ENCODE assay signal across 11 mouse cellular contexts in genomic region chr12:17033464-17033841, GRCm38 (mm10). TPM values are rescaled to one million over a fixed set of nuclear protein-coding genes. Genes with fewer than 3 reads are reported as not detected.
DNase-seq lines count a peak whose midpoint lies in the region; ATAC-seq and TF ChIP-seq lines count a peak whose summit lies in the region.
"Had no signal": no experiment of that assay in that cellular context is flagged by ENCODE, and none has a peak within 500 bp of the region (broad histone marks: within the 10 kb centered on the region; RNA-seq: fewer than 3 reads in every experiment).

No protein-coding gene starts in this region.

- H3K9me3 ChIP-seq in lung, embryonic 14.5 days (ENCODE audit: low read depth, low read length), result no peaks in the 10 kb centered on the region
- no peaks in the 10 kb centered on the region for H3K9me3 ChIP-seq in lung, postnatal 0 days (ENCODE audit: low read length)
- H3K9me3 ChIP-seq in neural tube, embryonic 13.5 days, result no peaks in the 10 kb centered on the region; the same call in 1 of the 2 replicates
- H3K9me3 ChIP-seq in kidney, embryonic 14.5 days (ENCODE audit: control insufficient read depth, low read length), result no peaks in the 10 kb centered on the region
- H3K9me3 ChIP-seq: lung, embryonic 15.5 days had no signal

- TF ChIP-seq CTCF in lung, embryonic 14.5 days (IDR thresholded peaks at IDR 0.05; ENCODE audit: low read depth), result no peak
- TF ChIP-seq CTCF in lung, postnatal 0 days (IDR thresholded peaks at IDR 0.05), result no peak
- no peak for TF ChIP-seq CTCF in layer of hippocampus, adult 2 months (conservative IDR thresholded peaks at IDR 0.05)

- no peak overlapping the region for H3K27ac ChIP-seq in lung, embryonic 14.5 days (ENCODE audit: low read depth)
- H3K27ac ChIP-seq in lung, postnatal 0 days (ENCODE audit: low read length), result no peak overlapping the region
- H3K27ac ChIP-seq in neural tube, embryonic 13.5 days (replicated peaks), result no peak overlapping the region
- no peak overlapping the region for H3K27ac ChIP-seq in kidney, embryonic 14.5 days (ENCODE audit: low read depth, low read length)
- H3K27ac ChIP-seq in layer of hippocampus, adult 2 months, result no peak overlapping the region
- H3K27ac ChIP-seq: lung, embryonic 15.5 days had no signal

- H3K36me3 ChIP-seq in lung, embryonic 14.5 days (ENCODE audit: insufficient read depth), result no peaks in the 10 kb centered on the region
- no peaks in the 10 kb centered on the region for H3K36me3 ChIP-seq in lung, postnatal 0 days (ENCODE audit: insufficient read depth, low read length)
- no peaks in the 10 kb centered on the region for H3K36me3 ChIP-seq in neural tube, embryonic 13.5 days
- H3K36me3 ChIP-seq in kidney, embryonic 14.5 days (ENCODE audit: control insufficient read depth, insufficient read depth, low read length), result no peaks in the 10 kb centered on the region
- H3K36me3 ChIP-seq: lung, embryonic 15.5 days had no signal

- H3K27me3 ChIP-seq in lung, embryonic 14.5 days (ENCODE audit: insufficient read depth, low read length), result no peaks in the 10 kb centered on the region
- no peaks in the 10 kb centered on the region for H3K27me3 ChIP-seq in lung, postnatal 0 days (replicated peaks; ENCODE audit: insufficient read depth, low read length)
- peaks cover 35% of the 10 kb centered on the region for H3K27me3 ChIP-seq in neural tube, embryonic 13.5 days
- peaks cover 5% of the 10 kb centered on the region; the same call in 1 of the 2 replicates for H3K27me3 ChIP-seq in kidney, embryonic 14.5 days (ENCODE audit: control insufficient read depth, insufficient read depth, low read length)
- H3K27me3 ChIP-seq: lung, embryonic 15.5 days had no signal

- ATAC-seq in lung, embryonic 14.5 days (ENCODE audit: insufficient read depth), result peak; percentile 51; the same call in 1 of the 2 replicates
- ATAC-seq in lung, postnatal 0 days, result no peak
- peak; percentile 68 for ATAC-seq in CD4-positive, CD25-positive, alpha-beta regulatory T cell, adult 4 months
- peak; percentile 38; the same call in 1 of the 2 replicates for ATAC-seq in neural tube, embryonic 13.5 days (ENCODE audit: low read depth)
- ATAC-seq in kidney, embryonic 14.5 days (ENCODE audit: low FRiP score, low TSS enrichment), result no peak

- WGBS in lung, embryonic 14.5 days, result 57% methylated on average over 9 of the region's 9 CpGs
- 65% methylated on average over 9 of the region's 9 CpGs for WGBS in lung, postnatal 0 days
- 70% methylated on average over 9 of the region's 9 CpGs for WGBS in neural tube, embryonic 13.5 days
- 78% methylated on average over 9 of the region's 9 CpGs for WGBS in kidney, embryonic 14.5 days

- peaks cover 3% of the 10 kb centered on the region for H3K4me1 ChIP-seq in lung, embryonic 14.5 days (ENCODE audit: insufficient read depth)
- H3K4me1 ChIP-seq in lung, postnatal 0 days (ENCODE audit: insufficient read depth, low read depth, low read length), result no peaks in the 10 kb centered on the region
- H3K4me1 ChIP-seq in neural tube, embryonic 13.5 days (replicated peaks), result peaks cover 17% of the 10 kb centered on the region
- H3K4me1 ChIP-seq in kidney, embryonic 14.5 days (ENCODE audit: control insufficient read depth, insufficient read depth, low read length), result no peaks in the 10 kb centered on the region

- no peak for TF ChIP-seq EP300 in lung, postnatal 0 days (IDR thresholded peaks at IDR 0.05)

- no peak overlapping the region for H3K4me3 ChIP-seq in lung, embryonic 14.5 days (ENCODE audit: low read depth, low read length)
- H3K4me3 ChIP-seq in lung, postnatal 0 days (ENCODE audit: low read depth, low read length), result no peak overlapping the region
- no peak overlapping the region for H3K4me3 ChIP-seq in neural tube, embryonic 13.5 days
- H3K4me3 ChIP-seq in kidney, embryonic 14.5 days (ENCODE audit: low read length), result no peak overlapping the region
- H3K4me3 ChIP-seq in layer of hippocampus, adult 2 months, result no peak overlapping the region
- H3K4me3 ChIP-seq: lung, embryonic 15.5 days had no signal

- no peak overlapping the region for H3K4me2 ChIP-seq in lung, embryonic 14.5 days
- H3K4me2 ChIP-seq in lung, postnatal 0 days (replicated peaks; ENCODE audit: low read depth, low read length), result no peak overlapping the region
- no peak overlapping the region for H3K4me2 ChIP-seq in neural tube, embryonic 13.5 days
- H3K4me2 ChIP-seq in kidney, embryonic 14.5 days (replicated peaks; ENCODE audit: low read depth, low read length), result no peak overlapping the region
- H3K4me2 ChIP-seq: lung, embryonic 15.5 days had no signal

- DNase-seq in lung, embryonic 14.5 days, result no peak
- no peak for DNase-seq in lung, postnatal 0 days (ENCODE audit: low spot score)
- DNase-seq in brain, adult 2 months (ENCODE audit: low read depth, low spot score), result peak; percentile 60
- DNase-seq in layer of hippocampus, adult 2 months (ENCODE audit: low spot score in 2 of 2), result no peak
- DNase-seq in spleen, postnatal 14 days (ENCODE audit: low spot score in 2 of 2), result no peak

- H3K9ac ChIP-seq in lung, embryonic 14.5 days, result no peak overlapping the region
- H3K9ac ChIP-seq in lung, postnatal 0 days (replicated peaks; ENCODE audit: low read depth), result no peak overlapping the region
- no peak overlapping the region for H3K9ac ChIP-seq in neural tube, embryonic 13.5 days
- no peak overlapping the region for H3K9ac ChIP-seq in kidney, embryonic 14.5 days (ENCODE audit: low read depth, low read length)
- H3K9ac ChIP-seq: lung, embryonic 15.5 days had no signal

RNA-seq across cellular contexts. Expression of gene 2410004P03Rik, which starts 21.9 kb away (rescaled TPM):
- 0.26 and 0.29 TPM in 2 replicates for polyA plus RNA-seq in lung, embryonic 14.5 days (2014; fragmentation: Nextera tagmentation; extraction: Ambion mirVana)
- polyA plus RNA-seq in lung, postnatal 0 days (2015; fragmentation: Nextera tagmentation; extraction: Ambion mirVana), result 13.6 and 16.9 TPM in 2 replicates
- 1 to 10 TPM; 1.2 to 1.8 TPM for polyA plus RNA-seq in CD4-positive, CD25-positive, alpha-beta regulatory T cell, adult 4 months (2017; shearing (Covaris generic))
- polyA plus RNA-seq in neural tube, embryonic 13.5 days (2015; fragmentation: Nextera tagmentation; extraction: Ambion mirVana), result 1.1 and 1.6 TPM in 2 replicates
- polyA plus RNA-seq in kidney, embryonic 14.5 days (2014; fragmentation: Nextera tagmentation; extraction: Ambion mirVana), result 0.14 and 0.63 TPM in 2 replicates
- under 1 TPM; 0.52 to 0.61 TPM for total RNA-seq in layer of hippocampus, adult 2 months (2021)
- total RNA-seq: adrenal gland, adult 18-20 months; gastrocnemius, postnatal 10 days had no signal

RNA-seq across cellular contexts. Expression of gene Pqlc3, which starts 33.2 kb away (rescaled TPM):
- polyA plus RNA-seq in lung, embryonic 14.5 days (2014; fragmentation: Nextera tagmentation; extraction: Ambion mirVana), result 3.7 and 3.8 TPM in 2 replicates
- polyA plus RNA-seq in lung, postnatal 0 days (2015; fragmentation: Nextera tagmentation; extraction: Ambion mirVana), result 10.6 and 11.5 TPM in 2 replicates
- polyA plus RNA-seq in CD4-positive, CD25-positive, alpha-beta regulatory T cell, adult 4 months (2017; shearing (Covaris generic)), result 10 to 100 TPM; 73.7 to 86.4 TPM
- polyA plus RNA-seq in neural tube, embryonic 13.5 days (2015; fragmentation: Nextera tagmentation; extraction: Ambion mirVana), result 1.4 and 2.2 TPM in 2 replicates
- polyA plus RNA-seq in kidney, embryonic 14.5 days (2014; fragmentation: Nextera tagmentation; extraction: Ambion mirVana), result 2.5 and 3.0 TPM in 2 replicates
- total RNA-seq in layer of hippocampus, adult 2 months (2021), result under 1 TPM; 0.56 to 0.61 TPM

Comparison
In these comparisons a context has a peak if more than half of its experiments do, and no peak if none do; other contexts are left out.
1. ATAC-seq: peak in lung, embryonic 14.5 days (single experiment), CD4-positive, CD25-positive, alpha-beta regulatory T cell, adult 4 months (single experiment) and neural tube, embryonic 13.5 days (single experiment); none in lung, postnatal 0 days (single experiment) and kidney, embryonic 14.5 days (single experiment).